Mouse (Mus musculus) embryo, embryonic 11 days (tissue): Measurements from ENCODE around the gene Krt80.

Source experiments
- DNase-seq: peaks from one replicate; pipeline ENCODE4 v3.0.0-alpha.2; 2015

Krt80 gene

GRCm38 (mm10) chr15:101370101-101370911, at the start of gene Krt80:
TSS of gene Krt80 (minus strand) at chr15:101370162.
- DNase-seq = no peak

- no peak for DNase-seq
Measured at GRCm38 (mm10) chr15:101418950-101419349, 49.0 kb upstream of the Krt80 start.

- DNase-seq = no peak
Measured at GRCm38 (mm10) chr15:101414807-101415565, 45.0 kb upstream of the Krt80 start.

- DNase-seq = peak; percentile 34
Measured at GRCm38 (mm10) chr15:101413916-101414635, 44.1 kb upstream of the Krt80 start.

- no peak for DNase-seq
Measured at GRCm38 (mm10) chr15:101412188-101412587, 42.2 kb upstream of the Krt80 start.

GRCm38 (mm10) chr15:101410775-101411174, 40.8 kb upstream of the Krt80 start, which contains the start of gene Krt7:
TSS of gene Krt7 (plus strand) at chr15:101411043.
- no peak for DNase-seq

- no peak for DNase-seq
Measured at GRCm38 (mm10) chr15:101398269-101398668, 28.3 kb upstream of the Krt80 start.

DNA sequence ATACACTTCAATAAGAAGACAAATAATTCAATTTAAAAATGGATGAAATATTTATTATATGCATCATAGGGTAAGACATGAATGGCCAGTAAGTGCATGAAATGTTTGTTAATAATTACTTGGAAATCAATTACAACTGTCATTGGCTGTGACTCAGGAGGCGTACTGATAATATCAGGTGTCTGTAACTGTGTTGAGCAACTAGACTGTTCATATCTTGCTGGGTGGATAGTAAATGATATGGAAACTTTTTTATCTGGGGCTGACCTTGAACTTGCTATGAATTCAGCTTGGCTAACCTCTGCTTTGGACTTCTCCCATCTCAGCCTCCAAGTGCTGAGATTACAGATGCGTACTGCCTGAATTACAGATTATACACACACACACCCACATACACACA, 27.7 kb upstream of the Krt80 start:
- DNase-seq = no peak

DNA sequence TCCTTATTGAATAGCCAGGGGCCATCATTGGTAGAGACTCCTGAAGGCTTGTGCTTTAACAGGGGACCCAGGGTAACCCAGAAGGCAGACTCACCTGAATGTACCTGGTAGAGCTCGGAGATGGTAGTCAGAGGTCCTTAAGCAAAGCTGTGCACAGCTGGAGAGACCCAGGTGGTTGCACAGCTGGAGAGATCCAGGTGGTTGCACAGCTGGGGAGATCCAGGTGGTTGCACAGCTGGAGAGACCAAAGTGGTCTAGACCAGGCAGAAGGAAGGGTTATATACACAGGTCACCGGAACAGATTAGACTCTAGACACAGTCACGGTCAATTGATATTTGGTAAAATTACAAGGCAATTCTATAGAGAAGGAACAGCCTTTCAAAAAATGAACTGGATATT, 27.0 kb upstream of the Krt80 start:
- no peak for DNase-seq

DNA sequence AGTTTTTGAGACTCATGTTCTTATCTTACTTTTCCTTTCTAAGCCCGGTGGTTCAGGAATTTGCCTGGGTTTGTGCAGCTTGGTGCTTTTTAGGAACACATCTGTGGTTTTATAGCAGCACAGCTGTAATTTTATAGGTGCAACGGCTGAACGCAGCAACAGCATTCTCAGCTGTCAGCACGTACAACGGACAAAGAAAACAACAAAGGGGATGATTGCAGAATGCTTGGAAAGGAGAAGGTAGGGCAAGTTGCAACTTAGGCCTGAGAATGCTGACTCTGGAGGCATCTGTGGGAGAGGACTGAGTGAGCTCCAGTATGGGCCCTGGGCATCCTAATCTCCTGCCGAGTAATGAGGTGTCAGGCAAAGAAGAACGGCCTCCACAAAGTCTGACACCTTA, 26.5 kb upstream of the Krt80 start:
- no peak for DNase-seq

- DNase-seq = no peak
Measured at GRCm38 (mm10) chr15:101394908-101395307, 24.9 kb upstream of the Krt80 start.

DNA sequence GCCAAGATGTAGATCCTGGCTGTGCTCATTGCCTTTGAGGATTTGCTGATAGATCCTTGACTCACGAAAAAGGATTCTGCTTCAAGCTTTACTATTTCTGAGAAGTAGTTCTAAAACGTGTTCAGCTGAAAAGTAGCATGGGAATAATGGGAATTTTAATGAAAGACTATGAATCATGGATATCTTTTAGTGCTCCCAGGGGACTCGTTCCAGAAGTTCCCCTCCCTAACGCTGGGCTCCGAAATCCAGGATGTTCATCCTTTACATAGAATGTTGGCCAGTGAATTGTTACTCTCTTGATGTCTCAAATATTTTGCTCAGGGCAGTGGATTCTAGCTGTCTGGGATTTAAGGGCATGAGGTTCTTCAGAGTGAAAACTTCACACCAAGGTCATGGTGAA, 22.3 kb upstream of the Krt80 start:
- no peak for DNase-seq

GRCm38 (mm10) chr15:101390203-101390602, 20.2 kb upstream of the Krt80 start:
- DNase-seq = no peak

GRCm38 (mm10) chr15:101388034-101388541, 18.1 kb upstream of the Krt80 start:
- no peak for DNase-seq

- no peak for DNase-seq
Measured at GRCm38 (mm10) chr15:101387176-101387575, 17.2 kb upstream of the Krt80 start.

DNA sequence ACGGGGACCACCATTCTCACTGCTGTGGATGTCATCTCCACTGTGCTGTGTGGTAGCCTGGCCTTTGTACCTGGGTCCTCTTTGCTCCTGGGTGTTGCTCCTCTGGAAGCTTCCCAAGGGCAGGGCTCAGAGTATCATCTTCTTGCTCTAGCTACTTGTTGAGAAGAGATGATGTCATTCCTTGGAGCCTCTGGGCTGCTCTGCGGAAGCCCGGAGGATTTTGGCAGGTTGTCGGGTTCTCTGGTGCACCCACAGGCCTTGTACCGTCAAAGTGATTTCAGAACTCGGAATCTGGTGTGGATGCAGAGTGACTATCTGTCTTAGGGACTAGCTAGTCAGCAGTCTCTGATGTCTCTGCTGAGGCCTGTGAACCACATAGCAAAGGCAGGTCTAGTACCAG, 15.1 kb upstream of the Krt80 start:
- DNase-seq = no peak

- DNase-seq = no peak
Measured at GRCm38 (mm10) chr15:101384610-101385009, 14.6 kb upstream of the Krt80 start.

DNA sequence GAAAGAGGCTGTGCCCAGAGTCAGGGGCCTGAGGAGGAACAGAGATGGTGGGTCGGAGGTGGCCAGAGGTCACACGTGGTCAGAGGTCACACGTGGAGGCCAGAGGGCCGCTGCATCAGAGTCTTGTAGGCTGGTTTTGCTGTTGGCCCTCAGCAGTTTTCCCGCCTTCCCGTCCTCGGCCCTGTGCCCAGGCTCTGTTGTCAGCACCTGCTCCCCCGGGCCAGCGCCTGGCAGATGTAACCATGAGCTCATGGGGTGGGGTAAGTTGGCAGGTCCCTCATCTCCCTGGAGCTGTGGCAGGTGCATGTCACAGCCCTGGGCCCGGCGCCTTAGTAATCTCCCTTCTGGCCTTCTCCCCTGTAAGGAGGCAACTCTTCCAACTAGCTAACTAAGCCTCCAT, 12.8 kb upstream of the Krt80 start:
- DNase-seq = no peak

DNA sequence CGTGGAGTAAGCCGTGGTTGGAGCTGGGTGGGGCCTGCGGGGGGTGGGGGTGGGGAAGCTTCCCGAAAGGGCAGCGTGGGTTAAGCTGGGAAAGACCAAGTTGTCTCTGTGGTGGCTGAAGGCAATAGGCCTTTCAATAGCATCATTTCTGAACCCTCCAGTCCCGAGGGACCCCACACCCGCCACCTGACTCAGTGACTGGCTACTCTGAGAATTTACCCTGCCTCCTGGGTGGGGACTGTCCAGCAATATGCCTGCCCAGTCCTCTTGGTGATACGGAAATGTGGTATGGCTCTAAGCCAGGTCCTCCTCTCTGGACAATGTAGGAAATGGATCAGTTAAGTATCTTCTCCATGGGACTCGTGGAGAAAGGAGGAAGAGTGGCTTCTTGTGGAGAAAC, 11.8 kb upstream of the Krt80 start:
- no peak for DNase-seq

GRCm38 (mm10) chr15:101378646-101379045, 8.7 kb upstream of the Krt80 start:
- no peak for DNase-seq

DNA sequence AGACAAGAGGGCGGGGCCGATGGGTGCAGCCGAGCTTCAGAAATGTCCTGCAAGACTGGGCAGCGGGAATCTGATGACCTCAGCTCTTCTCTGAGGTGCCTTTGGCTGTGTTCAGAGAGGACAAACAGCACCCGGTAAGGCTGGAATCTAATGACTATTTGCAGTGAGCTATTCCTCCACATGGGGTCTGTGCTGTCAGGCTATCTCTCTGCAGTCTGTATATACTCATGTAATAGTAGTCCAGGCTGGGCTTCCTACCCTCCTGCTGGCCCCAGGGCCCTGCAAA, 6.8 kb upstream of the Krt80 start:
- DNase-seq = no peak

DNA sequence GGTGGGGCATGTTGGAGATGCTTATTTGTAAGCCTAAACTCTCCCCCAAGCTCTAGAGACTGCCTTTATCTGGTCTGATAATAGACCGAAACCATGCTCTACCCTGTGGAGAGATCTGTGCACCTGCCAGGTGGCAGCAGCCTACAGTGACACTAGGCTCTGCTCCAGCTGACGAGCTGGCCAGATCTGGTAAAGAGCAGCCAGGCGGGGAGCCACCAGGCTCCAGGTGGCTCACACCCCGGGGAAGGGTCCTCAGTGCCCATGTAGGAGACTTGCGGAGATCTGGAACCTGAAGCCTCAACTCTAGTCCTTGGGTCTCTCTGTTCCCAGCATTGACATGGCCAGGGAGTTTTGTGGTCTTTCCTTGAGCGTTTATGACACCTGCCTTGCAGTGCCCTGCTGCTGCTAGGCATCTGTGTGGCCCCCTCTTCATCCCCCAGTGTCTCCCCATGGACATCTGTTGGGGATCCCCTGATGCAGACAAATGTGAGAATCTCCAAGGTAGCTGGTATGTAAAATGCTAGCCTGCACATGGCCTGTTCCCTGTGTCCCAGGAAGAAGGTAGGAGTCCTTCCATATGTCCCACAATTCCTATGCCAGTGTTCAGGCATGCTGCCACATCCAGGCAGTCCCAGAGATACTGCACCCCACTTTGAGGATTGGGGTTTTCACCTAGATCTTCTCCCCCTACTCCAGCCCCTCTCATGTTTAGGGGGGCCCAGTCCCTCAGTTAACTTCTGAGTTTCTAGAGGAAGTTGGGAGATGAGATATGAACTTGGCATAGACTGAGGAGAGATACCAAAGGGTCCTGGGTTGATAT, 6.2 kb upstream of the Krt80 start:
- DNase-seq = no peak

DNA sequence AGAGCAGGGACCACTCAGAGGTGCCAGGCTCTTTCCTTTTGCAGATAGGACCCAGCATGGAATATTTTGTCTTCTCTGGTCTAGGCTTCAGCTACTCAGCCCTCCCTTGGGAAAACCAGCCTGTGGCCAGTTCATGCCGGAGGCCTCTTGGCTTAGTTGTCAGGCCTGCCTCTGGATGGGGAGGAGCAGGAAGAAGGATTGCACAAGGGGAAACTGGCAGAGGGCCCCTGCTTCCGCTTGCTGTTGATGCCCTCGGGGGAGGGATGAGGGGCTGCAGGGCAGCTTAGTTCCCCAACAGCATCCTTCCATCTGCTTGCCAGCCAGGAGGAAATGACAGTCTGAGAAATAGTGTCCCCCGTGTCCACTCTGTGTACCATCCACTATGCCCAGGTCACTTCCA, 4.9 kb upstream of the Krt80 start:
- DNase-seq = no peak
